Mouse (Mus musculus) megakaryocyte, embryonic 14.5 days (primary cell): ENCODE data around the gene Ptcra.

ENCODE experiments used
- FLI1 ChIP-seq: IDR thresholded peaks from 2 replicates; pipeline ENCODE4 v1.6.1; 2012; ENCODE audit warnings: low read length, inconsistent platforms, mixed read lengths
- GATA1 ChIP-seq: IDR thresholded peaks from 3 replicates; pipeline ENCODE4 v1.6.1; 2012; ENCODE audit warnings: mixed read lengths, low read length, inconsistent platforms, borderline replicate concordance

GRCm38 (mm10) chr17:46799680-46800079 is 36.2 kb upstream of the Ptcra start:
- no peak for TF ChIP-seq GATA1
- TF ChIP-seq FLI1, result no peak
